7 mouse cellular contexts compared by ENCODE assay signal in the genomic region with DNA sequence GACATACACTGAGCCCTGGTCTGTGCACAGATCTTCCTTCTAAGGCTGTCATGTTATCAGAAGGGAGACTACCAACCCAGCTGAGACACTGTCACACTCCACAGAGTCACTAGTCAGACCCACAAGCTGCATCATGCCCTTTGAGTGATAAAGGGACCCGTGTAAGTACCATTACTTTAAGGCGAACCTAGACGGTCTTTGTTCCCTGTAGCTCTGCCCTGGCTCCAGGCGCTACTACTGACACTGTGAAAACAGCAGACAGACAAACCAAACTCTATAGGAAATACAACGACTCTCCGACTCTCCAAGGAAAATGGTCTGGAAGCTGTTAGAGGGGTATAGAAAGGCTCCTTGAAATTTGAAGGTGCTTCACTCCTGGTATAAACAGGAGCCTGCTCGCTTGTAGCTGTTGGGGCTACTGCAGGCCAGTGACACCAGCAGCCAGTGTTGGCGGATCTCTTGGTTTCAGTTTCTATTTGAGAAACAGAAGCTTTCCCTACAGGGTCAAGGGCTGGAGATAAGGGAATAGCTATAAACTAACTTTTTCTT.
DNase-seq lines count a peak whose midpoint lies in the region; ATAC-seq lines count a peak whose summit lies in the region.

No protein-coding gene starts in this region.

- WGBS in kidney, embryonic 15.5 days = 62% methylated on average over 8 of the region's 8 CpGs

- no peak overlapping the region for H3K9ac ChIP-seq in kidney, embryonic 15.5 days

- no peaks in the 10 kb centered on the region for H3K9me3 ChIP-seq in kidney, embryonic 15.5 days (replicated peaks)

- H3K27me3 ChIP-seq in kidney, embryonic 15.5 days = peaks cover 22% of the 10 kb centered on the region
- no peaks in the 10 kb centered on the region for H3K27me3 ChIP-seq in splenic B cell, adult 2 months (ENCODE audit: control insufficient read depth, insufficient read depth, low read length, poor library complexity, severe bottlenecking)

- H3K36me3 ChIP-seq in kidney, embryonic 15.5 days = 0 out of 2 replicates have a peak, but pooled peaks cover 3% of the 10 kb centered on the region
- peaks cover 3% of the 10 kb centered on the region; the same call in 1 of the 2 replicates for H3K36me3 ChIP-seq in splenic B cell, adult 2 months (ENCODE audit: control insufficient read depth, insufficient read depth, low read length, poor library complexity, severe bottlenecking)

- H3K4me1 ChIP-seq in kidney, embryonic 15.5 days = peaks cover 38% of the 10 kb centered on the region

- no peak overlapping the region for H3K4me3 ChIP-seq in kidney, embryonic 15.5 days (replicated peaks)

- no peak for ATAC-seq in kidney, embryonic 15.5 days (replicated peaks; ENCODE audit: low FRiP score)
- ATAC-seq in CD4-positive, CD25-positive, alpha-beta regulatory T cell, adult 4 months = peak; percentile 44
- ATAC-seq in inflammation-experienced regulatory T-cells, adult 6 months = peak; percentile 30

- H3K27ac ChIP-seq in kidney, embryonic 15.5 days = no peak overlapping the region

- DNase-seq in kidney, adult 9 months = peak; percentile 72
- DNase-seq in brain, adult 2 months (ENCODE audit: low read depth, low spot score) = peak; percentile 77
- DNase-seq in splenic B cell, adult 2 months (ENCODE audit: low read depth, low spot score) = peak; percentile 32
- DNase-seq in right cerebral cortex, postnatal 4 days = no peak

- H3K4me2 ChIP-seq in kidney, embryonic 15.5 days = no peak overlapping the region
